Mouse (Mus musculus) MEL (cell line): ENCODE data around the gene Rxfp4.

Experiments
- POLR2A ChIP-seq, 2 experiments: IDR thresholded peaks; 2 replicates each; pipeline ENCODE4 v1.6.1; 2011 to 2012; ENCODE audit warnings: low read length in 2 of 2, mild to moderate bottlenecking in 2 of 2, control low read depth in 1 of 2, improper control_type of control experiment in 1 of 2, low read depth in 1 of 2, moderate library complexity in 1 of 2; ENCODE audit not compliant: control insufficient read depth in 1 of 2, insufficient read depth in 1 of 2, poor library complexity in 1 of 2
- TAL1 ChIP-seq: IDR thresholded peaks from 2 replicates; pipeline ENCODE4 v1.6.1; 2012; ENCODE audit warnings: mild to moderate bottlenecking, inconsistent platforms, low read length, moderate library complexity, mixed read lengths
- ZKSCAN1 ChIP-seq: IDR thresholded peaks from 2 replicates; pipeline ENCODE4 v1.6.1; 2012; ENCODE audit warnings: low read depth, mild to moderate bottlenecking, inconsistent platforms, low read length, improper control_type of control experiment, moderate library complexity

GRCm38 (mm10) chr3:88646426-88646995 is 6.4 kb downstream of the Rxfp4 start:
- 0 out of 4 replicates have a peak, but pooled peaks of 1 of the 2 experiments have one; percentile 12 for TF ChIP-seq POLR2A (IDR thresholded peaks at IDR 0.05; ENCODE audit: control insufficient read depth in 1 of 2, insufficient read depth in 1 of 2, low read depth in 1 of 2, low read length in 2 of 2, poor library complexity in 1 of 2)
- TF ChIP-seq TAL1, result no peak
- TF ChIP-seq ZKSCAN1, result no peak
